Mouse (Mus musculus) spleen, adult 2 months (tissue): Measurements from ENCODE around the gene Btbd3.

Source experiments
- CTCF ChIP-seq: fragments of 200-500 bp; IDR thresholded peaks from 2 replicates; pipeline ENCODE4 v1.5.1; 2011; ENCODE audit warnings: mild to moderate bottlenecking, inconsistent platforms; ENCODE audit not compliant: insufficient read depth, insufficient read length, insufficient replicate concordance; ENCODE audit errors: extremely low read depth
- POLR2A ChIP-seq: fragments of 200-500 bp; IDR thresholded peaks from 2 replicates; pipeline ENCODE4 v1.6.1; 2011; ENCODE audit warnings: low read depth, low read length, inconsistent platforms

DNA sequence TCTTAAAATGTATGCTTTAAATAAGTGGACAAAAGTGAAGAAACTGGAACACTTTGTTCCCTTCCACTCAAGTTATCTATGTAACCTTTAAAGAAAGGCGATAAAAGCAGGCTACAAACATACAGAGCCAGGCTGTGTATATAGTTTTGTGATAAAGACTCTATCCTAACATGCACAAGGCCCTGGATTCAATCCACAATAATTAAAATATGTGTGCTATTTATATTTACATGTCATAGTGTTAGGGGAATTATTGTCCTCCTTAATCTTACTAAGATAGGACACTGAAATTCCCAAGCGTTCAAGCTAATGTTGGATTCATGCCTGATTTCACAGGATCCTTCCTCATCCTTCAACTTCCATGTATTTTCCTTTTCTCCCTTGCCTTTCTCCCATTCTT is 20.2 kb upstream of the Btbd3 start:
- TF ChIP-seq CTCF = no peak
- no peak for TF ChIP-seq POLR2A
